Mouse (Mus musculus) stomach, postnatal 0 days (tissue): ENCODE data around the gene Trim54.

Experiments used
- CTCF ChIP-seq: IDR thresholded peaks from 2 replicates; pipeline ENCODE4 v1.5.1; 2016; ENCODE audit warnings: antibody characterized with exemption, low read depth, mild to moderate bottlenecking, moderate library complexity
- EP300 ChIP-seq: optimal IDR thresholded peaks from 2 replicates; pipeline ENCODE3; 2016; ENCODE audit warnings: antibody characterized with exemption

DNA sequence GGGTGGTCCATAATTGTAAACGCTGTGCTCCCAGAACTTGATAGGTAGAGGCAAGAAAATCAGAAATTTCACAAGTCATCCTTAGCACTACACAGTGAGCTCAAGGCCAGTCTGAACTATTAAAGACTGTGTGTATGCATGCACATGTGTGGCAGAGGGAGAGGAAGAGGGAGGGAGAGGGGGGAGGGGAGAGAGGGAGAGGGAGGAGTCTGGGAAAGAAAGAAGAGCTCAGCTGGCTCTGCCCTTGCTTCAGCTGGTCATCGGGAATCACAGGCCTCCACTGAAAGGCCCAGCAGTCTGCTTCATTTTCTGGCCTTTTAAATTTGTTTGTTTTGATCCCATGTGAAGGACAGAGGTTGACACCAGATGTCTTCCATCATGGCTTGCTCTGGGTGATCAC is 7.0 kb downstream of the Trim54 start:
- TF ChIP-seq CTCF (no peak), EP300 (no peak)
